Mouse (Mus musculus): ENCODE data around the gene Hddc3. TPM values are rescaled to one million over a fixed set of nuclear protein-coding genes. Genes with fewer than 3 reads are reported as not detected.
A peak's percentile ranks its signal among the peaks of the same experiment; 100 is the strongest.

Gene Hddc3
- total RNA-seq, 2 experiments from 2014 or later: 42.2 to 45.1 TPM

DNA sequence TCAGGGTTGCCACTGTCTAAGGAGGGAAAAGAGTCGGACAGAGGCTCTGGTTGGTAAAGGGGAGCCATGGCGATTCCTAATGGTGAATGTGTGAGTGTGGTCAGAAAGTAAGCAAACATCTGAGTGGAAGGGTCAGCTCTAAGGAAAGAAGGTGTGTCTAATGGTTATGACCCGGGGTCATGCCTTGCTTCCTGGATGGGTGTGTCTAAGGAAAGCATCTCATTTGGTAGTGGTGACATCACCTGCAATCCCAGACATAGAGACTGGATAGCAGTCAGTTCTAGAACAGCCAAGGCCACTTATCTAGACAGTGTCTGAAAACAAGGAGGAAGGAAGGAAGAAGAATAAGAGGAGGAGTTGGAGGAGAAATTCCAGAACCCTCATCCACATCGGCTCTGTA is 8.1 kb upstream of the Hddc3 start:
- DNase-seq: no peak

DNA sequence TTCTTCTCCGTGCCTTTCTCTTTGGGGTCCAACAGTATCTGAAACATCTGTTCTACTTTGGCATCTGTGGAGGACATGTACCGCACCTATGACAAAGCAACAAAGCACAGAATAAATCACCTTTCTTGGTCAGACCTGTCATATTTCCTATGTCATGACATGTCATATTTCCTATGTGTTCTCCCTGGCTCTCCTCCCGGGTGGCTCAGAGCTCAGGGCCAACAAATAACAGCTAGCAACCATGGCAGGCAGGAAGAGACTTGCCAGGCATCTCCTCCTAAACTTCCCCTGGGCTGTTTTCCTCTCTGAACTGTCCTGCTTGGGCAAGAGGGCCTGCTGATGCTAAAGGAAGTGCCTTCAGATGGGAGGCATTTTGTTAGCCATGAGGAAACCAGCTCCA is 6.0 kb upstream of the Hddc3 start:
- no peak for DNase-seq

DNA sequence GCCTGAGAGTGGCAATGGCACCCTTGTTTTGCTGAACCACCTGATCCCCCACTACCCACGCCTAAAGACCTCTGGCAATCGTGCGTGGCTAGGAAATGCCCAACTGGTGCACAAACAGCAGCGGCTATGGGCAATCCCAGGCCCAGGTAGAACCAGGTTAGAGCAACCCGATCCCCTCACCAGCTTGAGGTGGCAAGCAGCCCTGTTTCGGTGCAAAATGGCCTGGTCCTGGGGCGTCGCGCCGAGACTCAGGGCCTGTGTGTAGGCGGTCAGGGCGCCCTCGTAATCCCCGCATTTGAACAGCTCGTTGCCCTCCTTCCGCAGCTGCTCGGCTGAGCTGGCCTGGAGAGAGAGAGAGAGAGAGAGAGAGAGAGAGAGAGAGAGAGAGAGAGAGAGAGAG is 3.5 kb upstream of the Hddc3 start:
- no peak for DNase-seq

DNA sequence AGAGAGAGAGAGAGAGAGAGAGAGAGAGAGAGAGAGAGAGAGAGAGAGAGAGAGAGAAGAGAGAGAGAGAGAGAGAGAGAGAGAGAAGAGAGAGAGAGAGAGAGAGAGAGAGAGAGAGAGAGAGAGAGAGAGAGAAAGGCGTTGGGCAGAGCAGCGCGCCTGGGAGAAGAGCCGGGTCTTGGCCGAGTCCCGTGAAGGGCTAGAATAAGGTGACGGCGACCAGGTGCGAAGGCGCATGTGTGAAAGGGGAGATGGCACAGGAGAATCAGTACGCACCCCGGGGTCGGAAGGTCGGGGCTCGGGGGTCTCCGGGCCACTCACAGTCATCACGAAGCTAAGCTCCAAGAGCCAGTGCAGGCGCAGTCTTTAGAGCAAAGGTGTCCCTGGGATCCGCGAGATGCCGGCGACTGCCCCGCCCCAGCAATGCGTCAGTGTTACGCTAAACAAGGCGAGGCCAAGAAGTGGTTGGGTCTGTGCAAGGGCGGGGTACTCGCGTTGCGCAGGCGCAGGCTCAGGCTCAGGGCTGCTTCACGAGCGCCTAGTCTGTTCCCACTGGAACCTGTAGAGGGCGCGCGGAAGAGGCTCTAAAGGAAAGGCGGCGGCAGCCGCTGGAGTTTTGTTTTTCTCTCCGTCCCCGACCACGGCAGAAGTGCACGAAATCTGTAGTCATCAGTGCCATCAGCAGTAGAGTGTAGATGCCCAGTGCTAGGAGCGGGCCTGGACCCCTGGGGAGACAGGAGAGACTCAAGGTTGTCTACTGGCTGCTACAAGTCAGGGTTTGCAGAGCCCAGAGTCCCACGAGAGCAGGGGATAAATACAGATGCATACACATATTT is 2.9 kb upstream of the Hddc3 start:
- peak; percentile 97 for DNase-seq

DNA sequence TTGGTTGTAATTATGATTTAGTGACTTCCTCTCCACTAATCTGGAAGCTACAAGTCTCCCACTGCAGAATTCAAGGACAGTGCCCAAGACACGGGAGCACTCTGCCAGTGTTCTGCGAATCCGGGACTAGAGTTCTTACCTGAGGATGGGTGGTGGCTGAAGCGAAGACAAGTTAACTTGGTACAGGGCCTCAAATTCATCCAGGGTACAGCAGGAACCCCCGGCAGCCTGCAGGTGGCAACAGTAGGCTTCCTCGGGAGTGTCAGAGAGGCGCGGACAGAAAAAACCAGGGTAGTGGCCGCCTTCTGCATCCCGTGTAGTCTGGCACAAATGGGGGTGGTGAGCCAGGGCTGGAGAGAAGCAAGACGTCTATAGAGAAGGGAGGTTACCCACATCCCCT is 2.1 kb upstream of the Hddc3 start, which contains the start of gene Unc45a:
Gene Unc45a, minus strand, starts transcription at position 213 of the 400 bp plus-strand sequence.
- peak; percentile 51 to 57 for DNase-seq

DNA sequence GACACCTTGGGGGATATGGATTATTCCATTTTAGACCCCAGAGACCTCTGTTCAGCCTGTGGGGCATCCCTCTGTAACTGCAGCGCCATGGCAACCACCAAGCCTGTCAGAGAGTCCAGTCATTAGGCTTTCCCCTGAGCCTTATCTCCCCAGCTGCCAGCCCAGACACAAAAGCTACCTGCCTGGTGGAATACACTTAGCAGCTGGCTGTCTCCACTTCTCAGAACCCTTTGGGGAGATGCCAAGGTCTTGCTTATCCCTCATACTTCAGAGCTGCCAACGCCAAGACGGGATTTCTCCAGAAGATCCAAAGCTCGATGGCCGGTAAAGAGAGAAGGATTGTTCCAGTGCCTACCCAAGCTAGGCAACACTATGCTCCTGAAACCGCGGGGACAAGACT is 1.1 kb upstream of the Hddc3 start:
- DNase-seq: no peak

DNA sequence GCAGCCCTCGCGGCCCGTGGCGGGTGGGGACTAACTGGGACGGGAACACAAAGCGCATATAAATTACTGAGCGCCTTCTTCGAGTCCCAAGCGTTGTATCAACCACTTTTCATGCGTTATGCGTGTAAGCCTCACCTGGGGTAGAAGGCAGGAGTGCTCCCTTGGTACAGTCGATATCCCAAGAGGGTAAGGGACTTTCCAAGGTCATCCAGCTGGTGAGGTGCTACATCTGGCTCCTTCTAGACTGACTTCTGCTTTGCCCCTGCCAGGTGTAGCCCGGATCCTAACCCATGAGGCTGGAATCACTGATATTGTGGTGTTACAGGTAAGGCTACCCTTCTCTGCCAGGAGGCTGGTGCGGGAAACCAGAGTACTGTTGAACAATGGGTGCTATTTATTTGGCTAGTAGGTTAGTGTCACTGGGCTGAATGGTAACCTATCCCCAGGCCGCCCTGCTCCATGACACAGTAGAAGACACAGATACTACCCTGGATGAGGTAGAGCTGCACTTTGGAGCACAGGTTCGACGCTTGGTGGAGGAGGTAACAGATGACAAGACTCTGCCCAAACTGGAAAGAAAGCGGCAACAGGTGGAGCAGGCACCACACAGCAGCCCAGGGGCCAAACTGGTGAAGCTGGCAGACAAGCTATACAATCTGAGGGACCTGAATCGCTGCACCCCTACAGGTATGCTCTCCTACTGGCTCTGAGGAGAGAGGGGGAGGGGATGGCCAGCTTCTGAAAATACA is 540 bp downstream of the Hddc3 start:
- no peak for DNase-seq

DNA sequence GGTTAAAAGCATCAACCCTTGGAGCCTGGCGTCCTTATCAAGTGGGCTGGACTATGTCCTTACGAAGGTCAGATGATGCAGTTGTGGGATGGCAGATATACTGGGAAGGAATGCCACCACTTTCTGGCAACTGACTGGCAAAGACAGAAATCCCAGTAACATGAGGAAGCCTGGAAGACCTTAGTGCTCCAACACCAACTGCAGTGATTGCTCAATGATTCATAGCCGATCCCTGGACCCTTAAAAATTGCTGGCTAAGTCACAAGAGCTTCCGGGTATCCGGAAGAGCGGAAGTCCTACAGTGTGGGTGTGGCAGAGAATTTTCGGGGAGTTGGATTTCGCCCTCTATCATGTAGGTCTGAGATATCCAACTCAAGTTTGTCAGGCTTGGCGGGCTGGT is 3.3 kb downstream of the Hddc3 start:
- no peak for DNase-seq

DNA sequence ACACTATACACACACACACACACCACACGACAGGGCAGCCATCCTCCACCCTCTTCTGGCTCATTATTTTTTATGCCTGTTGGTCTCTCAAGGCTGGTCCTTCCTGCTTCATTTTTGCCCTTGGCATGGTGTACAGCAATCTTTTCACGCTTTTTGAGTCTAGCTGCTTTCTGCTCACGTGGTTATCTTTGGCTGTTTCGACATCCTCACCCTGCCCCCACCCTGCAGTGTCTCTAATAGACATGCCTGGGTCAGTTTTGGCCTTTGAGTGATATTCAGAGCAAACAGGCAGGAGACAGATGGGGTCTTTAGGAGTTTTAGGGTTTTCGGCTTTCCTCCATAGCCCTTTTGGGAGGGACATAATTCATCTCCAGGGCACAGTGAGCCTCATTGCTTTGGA is 3.9 kb downstream of the Hddc3 start:
- no peak for DNase-seq

DNA sequence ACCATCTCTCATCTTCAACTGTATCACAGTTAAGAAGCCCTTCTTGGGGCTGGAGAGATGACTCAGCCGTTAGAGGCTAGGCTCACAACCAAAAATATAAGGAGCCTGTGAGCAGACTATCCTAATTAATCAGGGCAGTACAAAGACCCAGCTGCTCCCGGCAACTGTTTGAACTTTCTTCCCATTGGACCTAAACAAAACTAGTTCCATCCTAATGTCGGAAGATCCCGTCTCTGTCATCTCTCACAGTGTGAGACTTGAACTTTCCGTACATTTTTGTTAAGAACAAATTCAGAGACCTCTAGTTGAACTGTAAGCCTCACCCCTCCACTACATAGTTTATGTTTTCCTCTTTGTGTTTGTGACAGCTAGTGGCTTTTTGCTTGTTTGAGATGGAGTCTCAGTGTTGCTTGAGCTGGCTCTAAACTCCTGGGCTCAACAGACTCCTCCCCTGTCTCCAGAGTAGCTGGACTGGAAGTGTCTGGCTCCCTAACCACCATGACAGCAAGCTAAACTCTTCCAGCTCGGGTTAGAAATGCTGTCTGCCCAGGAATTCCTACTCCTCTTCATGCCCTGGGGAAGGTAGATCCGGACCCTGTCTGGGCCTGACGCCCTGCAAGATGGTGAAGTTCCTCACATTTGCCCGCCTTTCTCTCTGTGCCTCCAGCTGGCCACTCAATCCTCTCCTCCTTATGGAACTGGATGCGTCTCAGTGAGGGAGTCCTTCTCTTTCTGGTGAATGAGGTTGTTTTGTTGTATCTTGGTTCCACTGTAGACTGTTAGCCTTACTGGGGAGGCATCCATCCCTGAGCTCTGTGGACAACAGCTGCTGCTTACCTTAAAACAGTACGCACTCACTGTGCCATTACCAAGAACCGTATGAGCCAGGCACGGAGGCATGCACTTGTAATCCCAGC is 5.0 kb downstream of the Hddc3 start:
- no peak for DNase-seq

DNA sequence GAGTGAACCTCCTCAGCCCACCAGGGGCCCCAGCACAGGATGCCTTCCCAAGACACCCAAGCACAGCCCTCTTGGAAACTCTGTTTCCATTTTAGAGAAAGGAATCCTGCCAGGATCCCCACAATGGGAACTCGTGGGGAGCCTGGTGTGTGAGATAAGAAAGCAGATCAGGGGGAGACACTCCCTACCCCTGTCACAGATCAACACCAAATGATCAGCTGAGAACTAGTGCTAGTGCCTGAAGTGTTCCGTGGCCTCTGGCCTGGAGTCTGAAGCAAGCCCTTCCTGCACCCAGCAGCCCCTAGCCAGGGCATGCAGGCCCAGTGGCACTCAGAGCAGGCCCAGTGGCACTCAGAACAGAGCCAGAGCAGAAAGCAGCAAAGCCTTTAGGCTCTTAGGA is 7.9 kb downstream of the Hddc3 start:
- no peak for DNase-seq

DNA sequence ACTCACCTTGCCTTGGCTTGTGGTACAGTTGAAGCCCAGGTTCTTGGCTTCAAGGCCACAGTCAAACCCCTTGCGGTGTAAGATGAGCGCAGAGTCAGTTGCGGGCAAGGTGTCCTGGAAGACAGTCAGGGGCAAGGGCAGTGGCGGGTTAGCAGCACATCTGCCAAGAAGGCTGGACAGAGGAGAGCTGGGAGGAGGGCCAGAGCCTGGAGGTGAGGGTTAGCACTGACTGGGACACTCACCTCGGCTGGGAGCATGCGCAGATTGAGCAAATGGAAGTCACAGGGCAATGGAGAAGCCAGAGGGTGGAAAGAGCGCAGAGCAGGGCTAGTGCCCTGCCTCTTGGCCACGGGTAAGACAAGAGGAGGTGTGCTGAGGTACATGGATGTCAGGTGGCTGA is 10.0 kb downstream of the Hddc3 start:
- no peak for DNase-seq

DNA sequence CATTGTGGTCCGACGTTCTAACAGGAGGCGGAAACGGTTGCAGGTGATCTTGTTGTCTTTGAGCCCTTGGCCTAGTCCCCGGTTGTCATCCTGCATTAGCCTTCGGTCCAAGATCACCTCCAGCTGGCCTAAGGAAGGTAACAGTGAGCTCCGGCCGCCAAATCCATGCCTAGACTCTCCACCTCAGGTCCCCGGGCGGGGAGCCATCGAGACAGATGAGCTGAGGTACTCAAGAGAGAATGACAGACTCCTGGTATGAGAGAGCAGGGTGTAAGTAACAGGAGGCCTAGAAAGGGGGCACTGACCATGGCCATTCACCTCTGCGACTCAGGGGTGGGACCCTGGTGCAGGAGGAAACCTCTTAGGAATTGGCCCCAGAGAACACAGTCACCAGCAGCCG is 13.4 kb downstream of the Hddc3 start:
- DNase-seq: no peak

DNA sequence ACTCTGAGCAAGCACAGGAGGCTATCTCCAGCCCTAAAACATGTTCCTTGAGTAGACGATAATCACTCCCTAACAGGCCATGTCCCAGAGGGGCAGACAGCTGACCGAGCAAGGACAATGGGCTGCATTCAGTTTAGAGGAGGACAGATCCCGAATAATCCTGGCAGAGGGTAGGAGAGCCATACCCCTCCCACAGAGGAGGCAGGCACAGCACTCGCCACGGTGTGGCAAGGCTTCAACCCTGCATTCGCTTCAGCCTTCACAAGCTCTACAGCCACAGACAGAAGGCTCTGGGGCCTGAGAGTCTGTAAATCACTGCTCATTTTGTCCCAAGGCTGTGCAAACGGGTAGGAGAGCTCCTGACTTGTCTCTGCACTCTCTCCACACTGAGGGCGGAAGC is 14.3 kb downstream of the Hddc3 start:
- peak in 1 of 2 experiments; percentile 48 for DNase-seq

DNA sequence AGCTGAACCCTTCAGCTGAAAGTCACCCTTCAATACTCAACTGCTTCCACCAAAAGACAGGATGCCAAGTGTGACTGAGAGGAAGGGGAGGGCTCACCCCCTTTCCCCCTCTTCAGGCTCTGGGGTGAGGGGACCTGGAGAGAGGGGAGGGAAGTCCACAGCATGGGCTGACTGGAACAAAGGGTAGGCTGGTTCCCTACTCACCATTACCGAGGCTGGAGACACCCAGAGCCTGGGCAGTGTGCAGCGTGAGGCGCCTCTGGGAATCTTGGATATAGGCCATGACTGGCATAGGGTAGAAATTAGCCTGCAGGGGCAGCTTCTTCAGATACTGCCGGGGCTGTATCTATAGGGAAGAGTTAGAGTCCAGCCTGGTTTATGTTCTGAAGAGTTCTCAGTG is 15.1 kb downstream of the Hddc3 start:
- no peak for DNase-seq

DNA sequence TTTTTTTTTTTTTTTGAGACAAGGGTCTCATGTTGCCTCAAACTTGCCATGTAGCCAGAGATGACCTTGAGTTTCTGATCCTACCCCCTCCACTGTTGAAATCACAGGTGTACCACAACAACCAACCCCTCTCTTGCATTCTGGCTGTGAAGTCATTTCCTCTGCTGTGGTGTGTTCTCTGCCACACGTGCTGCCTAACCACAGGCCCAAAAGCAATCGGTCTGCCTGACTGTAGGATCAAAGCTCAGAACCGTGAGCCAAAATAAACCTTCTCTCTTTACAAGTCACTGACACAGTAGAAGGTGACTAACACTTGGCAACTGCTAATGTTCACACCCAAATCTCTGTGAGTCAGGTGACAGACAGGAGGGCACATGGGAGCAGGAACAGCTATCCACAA is 17.5 kb downstream of the Hddc3 start:
- DNase-seq: no peak

DNA sequence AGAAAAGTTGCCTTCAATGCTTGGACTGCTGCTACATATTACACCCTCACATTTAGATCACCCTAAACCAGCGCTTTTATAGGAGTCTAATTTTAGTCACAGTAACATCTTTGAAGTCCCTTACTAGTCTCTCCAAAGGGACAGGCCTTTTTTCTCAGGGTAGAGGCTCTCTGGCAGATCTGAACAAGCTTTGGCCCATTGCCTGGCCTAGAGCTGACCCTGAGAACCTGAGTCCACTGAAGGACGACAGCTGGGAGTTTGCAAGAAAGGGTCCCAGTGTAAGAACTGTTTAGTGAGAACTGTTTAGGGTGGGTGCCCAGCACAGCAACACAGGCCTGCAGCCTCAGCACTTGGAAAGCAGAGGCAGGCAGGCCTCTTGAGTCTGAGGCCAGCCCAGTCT is 22.9 kb downstream of the Hddc3 start:
- DNase-seq: no peak

DNA sequence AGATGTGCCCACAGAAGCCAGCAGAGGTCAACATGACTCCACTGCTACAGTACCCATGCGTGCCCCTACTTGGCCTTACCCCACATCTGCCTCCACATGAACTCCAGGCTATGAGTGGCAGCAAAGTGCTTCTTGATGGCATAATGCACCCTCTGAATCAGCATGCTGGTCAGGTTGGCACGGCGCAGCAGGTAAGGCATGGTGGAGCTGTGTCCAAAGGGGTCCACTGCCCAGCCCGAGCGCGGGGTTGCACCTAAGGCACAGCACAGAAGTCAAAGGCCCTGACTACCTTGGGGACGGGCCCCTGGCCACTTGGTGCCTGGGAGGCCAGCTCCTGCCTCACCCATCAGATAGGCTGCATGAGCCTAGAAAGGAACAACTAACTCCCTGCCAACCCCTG is 24.3 kb downstream of the Hddc3 start:
- no peak for DNase-seq

DNA sequence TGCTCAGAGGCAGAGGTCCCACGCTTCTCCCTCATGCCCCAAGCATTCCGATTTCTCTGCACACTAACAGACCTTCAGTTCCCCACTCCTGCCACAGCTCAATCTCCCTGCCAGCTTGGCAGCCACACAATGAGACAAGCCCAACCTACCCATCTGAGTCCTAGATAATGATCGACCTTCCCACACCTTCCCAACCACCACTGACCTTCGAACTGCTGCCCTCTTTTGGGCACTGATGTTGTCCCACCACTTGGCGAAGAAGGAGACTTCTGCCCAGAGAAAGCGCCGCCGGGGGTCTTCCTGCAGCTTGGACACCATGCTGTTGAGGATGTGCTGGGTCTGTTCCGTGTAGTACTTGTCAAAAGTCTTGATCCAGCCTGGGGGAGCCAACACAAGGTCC is 25.1 kb downstream of the Hddc3 start:
- no peak for DNase-seq

DNA sequence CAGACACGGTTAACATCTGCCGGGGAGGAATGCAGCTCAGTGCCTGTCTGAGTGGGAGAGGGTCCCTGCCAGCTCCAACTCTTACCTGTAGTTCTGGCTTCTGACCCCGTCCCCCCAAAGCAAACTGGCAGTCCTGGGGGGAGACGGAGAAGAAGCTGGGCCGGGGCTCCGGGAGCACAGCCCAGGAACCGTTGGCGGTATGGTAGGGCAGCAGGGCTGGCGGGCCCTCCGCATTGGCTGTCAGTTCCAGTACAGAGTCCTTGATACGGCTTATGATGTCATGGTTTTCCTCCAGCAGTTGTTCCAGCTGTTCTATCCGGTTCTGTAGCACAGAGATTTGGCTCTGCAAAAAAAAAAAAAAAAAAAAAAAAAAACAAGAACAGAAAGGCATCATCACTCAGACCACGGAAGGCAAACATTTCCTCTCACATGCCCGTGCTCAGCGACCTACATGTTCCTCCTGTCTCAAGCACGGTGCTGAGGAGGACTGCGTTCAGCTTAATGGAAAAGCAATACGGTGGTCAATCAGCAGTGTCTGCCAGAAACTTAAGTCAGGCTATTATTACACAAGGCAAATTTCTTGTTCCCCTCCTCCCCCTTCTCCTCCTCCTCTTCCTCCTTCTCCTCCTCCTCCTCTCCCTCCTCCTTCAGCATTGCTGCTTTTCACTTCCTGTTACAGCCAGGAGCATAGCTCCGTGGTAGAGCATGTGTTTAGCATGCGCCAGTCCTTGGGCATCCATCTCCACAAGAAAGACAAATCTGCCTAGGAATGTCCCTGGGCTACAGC is 25.9 kb downstream of the Hddc3 start:
- no peak for DNase-seq

DNA sequence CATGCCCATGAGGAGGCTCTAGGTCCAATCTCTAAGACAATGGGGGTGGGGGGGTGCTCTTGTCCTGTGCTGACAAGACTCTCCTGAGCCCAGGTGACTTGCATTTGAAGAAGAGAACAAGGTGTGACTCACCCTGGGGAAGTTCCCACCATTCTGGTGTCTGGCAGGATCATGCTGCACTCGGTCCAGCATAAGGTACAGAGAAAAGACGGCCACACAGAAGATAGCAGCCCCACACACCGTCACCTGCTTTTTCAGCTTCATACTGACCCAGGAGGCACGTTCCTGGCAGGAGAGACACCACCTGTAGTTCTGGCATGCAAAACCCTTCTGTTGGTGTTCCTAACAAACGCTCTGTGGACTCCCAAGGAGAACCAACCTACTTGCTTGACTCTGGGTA is 26.6 kb downstream of the Hddc3 start:
- DNase-seq: no peak

DNA sequence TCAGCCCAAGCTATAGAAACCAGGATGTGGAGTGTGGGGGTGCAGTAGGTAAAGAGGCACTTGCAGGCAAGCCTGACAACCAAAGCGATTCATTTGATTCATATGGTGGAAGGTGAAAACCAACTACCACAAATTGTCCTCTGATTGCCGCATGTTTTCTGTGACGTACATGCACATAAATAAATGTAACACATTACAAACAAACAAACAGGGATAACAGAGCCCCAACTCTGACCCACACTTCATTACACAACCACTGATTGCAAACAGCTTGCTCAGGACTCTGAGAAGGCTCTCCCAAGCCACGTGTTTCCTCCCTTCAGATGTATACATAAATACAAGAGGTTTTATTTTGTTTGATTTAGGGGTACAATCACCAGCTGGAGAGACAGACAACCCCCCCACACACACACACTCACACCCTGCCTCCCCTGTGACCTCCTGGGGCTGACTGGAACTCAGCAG is 27.1 kb downstream of the Hddc3 start:
- no peak for DNase-seq

Data from layer of hippocampus, postnatal 36 days (tissue).